20 mouse cellular contexts compared by ENCODE assay signal in the genomic region with DNA sequence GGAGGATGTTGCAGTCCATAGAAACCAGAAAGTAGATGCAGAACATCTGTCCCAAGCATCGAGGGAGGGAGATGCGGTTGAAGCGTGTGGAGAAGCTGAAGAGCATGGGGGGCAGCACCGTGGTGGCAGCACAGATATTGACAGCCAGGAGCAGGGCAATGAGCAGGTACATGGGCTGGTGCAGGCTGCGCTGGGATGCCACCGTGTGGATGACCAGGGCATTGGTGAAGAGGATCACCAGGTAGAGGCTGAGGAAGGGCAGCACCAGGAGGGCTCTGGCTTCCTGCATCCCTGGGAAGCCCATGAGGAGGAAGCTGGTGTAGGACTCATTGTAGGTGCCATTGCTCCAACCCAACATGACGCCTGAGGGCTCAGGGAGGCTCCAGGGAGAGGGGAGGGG. TPM values are rescaled to one million over a fixed set of nuclear protein-coding genes. Genes with fewer than 3 reads are reported as not detected.
"Had no signal": no experiment of that assay in that cellular context is flagged by ENCODE, and none has a peak within 500 bp of the region (broad histone marks: within the 10 kb centered on the region; RNA-seq: fewer than 3 reads in every experiment).

No protein-coding gene starts in this region.

RNA-seq across cellular contexts. Expression of gene Olfr545, which starts 5.0 kb away (rescaled TPM):
- total RNA-seq: layer of hippocampus, adult 18-20 months; layer of hippocampus, postnatal 14 days; left cerebral cortex, adult 8-10 months; left cerebral cortex, postnatal 14 days; left cerebral cortex, postnatal 4 days; megakaryocyte, adult 5-6 weeks; midbrain, postnatal 0 days had no signal
- polyA plus RNA-seq: kidney, embryonic 16.5 days; liver, embryonic 13.5 days; liver, embryonic 16.5 days; lung, adult 2 months; lung, embryonic 16.5 days; thymus, postnatal 0 days had no signal

RNA-seq across cellular contexts. Expression of gene Olfr544, which starts 6.3 kb away (rescaled TPM):
- total RNA-seq: layer of hippocampus, adult 18-20 months; layer of hippocampus, postnatal 14 days; left cerebral cortex, adult 8-10 months; left cerebral cortex, postnatal 14 days; left cerebral cortex, postnatal 4 days; midbrain, postnatal 0 days had no signal
- polyA plus RNA-seq: kidney, embryonic 16.5 days; limb, embryonic 12.5 days; lung, adult 2 months; stomach, embryonic 14.5 days; thymus, postnatal 0 days had no signal

RNA-seq across cellular contexts. Expression of gene Olfr543, which starts 12.9 kb away (rescaled TPM):
- total RNA-seq: layer of hippocampus, adult 18-20 months; layer of hippocampus, postnatal 14 days; left cerebral cortex, adult 8-10 months; left cerebral cortex, postnatal 14 days; left cerebral cortex, postnatal 4 days; megakaryocyte, adult 5-6 weeks; midbrain, postnatal 0 days had no signal
- polyA plus RNA-seq: lung, adult 2 months had no signal

RNA-seq across cellular contexts. Expression of gene Olfr547, which starts 40.1 kb away (rescaled TPM):
- total RNA-seq: layer of hippocampus, adult 18-20 months; layer of hippocampus, postnatal 14 days; left cerebral cortex, adult 8-10 months; left cerebral cortex, postnatal 14 days; left cerebral cortex, postnatal 4 days; megakaryocyte, adult 5-6 weeks; midbrain, postnatal 0 days had no signal
- polyA plus RNA-seq: kidney, embryonic 16.5 days; limb, embryonic 12.5 days; limb, embryonic 15.5 days; liver, embryonic 13.5 days; liver, embryonic 16.5 days; lung, adult 2 months; lung, embryonic 16.5 days; midbrain, embryonic 10.5 days; midbrain, embryonic 14.5 days; midbrain, postnatal 0 days; neural tube, embryonic 12.5 days; neural tube, embryonic 15.5 days; stomach, embryonic 14.5 days; thymus, postnatal 0 days had no signal

RNA-seq across cellular contexts. Expression of gene Olfr548-ps1, which starts 46.3 kb away (rescaled TPM):
- total RNA-seq: layer of hippocampus, adult 18-20 months; layer of hippocampus, postnatal 14 days; left cerebral cortex, adult 8-10 months; left cerebral cortex, postnatal 14 days; left cerebral cortex, postnatal 4 days; megakaryocyte, adult 5-6 weeks; midbrain, postnatal 0 days had no signal
- polyA plus RNA-seq: kidney, embryonic 16.5 days; limb, embryonic 12.5 days; limb, embryonic 15.5 days; liver, embryonic 13.5 days; liver, embryonic 16.5 days; lung, adult 2 months; lung, embryonic 16.5 days; midbrain, embryonic 10.5 days; midbrain, embryonic 14.5 days; midbrain, postnatal 0 days; neural tube, embryonic 12.5 days; neural tube, embryonic 15.5 days; stomach, embryonic 14.5 days; thymus, postnatal 0 days had no signal
